Mouse (Mus musculus): Measurements from ENCODE around the gene Gm49711.
"Not testable (repeated sequence)": the region's sequence is repeated elsewhere in the genome, so short reads cannot be mapped to it uniquely, and the experiment has no call there.

The Gm49711 gene

DNA sequence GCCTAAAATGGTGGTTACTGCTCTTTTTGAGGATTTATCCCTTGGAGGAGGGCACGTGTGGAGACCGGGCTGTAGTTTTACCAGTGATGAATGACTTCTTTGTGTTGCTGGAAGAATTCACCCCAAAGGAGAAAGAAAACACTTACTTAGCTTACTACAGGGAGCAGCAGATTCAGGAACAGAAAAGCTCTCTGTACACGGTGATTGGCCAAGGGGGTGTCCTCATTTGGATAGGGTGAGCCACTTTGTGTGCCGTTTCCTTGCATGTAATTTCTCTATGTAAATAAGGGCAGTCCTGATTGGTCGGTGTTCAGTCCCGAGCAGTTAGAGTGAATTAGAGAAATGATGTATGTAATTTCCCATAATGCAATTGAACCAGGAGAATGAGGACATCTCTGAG lies 137.0 kb downstream of the Gm49711 start:
- no peak for DNase-seq

DNA sequence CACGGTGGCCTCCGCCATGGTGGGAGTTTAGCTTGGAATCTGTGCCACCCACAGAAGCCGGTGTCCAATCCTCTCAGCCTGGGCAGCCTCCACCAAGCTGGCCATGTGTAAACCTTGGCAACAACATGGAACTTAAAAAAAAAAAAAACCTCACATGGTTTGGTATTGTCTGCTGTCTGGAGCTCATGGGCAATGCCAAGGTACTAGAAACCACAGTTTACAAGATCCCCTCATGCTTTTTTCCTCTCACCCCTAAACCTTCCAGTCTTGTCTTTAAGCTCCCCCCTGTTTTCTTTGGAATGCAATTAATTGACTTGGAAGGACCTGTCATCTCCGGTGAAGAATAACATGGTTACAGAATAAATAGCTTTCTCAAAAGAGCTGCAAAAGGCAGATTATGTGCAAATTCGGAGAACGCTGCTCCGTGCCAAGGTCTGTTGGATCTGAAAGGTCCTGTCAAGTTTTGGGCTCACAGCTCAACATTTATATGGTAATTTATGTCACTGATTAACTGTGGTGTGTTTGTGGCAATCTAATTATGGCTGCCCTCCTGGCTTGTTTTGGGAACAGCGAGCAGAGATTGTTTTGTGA lies 138.7 kb downstream of the Gm49711 start:
- no peak for DNase-seq

DNA sequence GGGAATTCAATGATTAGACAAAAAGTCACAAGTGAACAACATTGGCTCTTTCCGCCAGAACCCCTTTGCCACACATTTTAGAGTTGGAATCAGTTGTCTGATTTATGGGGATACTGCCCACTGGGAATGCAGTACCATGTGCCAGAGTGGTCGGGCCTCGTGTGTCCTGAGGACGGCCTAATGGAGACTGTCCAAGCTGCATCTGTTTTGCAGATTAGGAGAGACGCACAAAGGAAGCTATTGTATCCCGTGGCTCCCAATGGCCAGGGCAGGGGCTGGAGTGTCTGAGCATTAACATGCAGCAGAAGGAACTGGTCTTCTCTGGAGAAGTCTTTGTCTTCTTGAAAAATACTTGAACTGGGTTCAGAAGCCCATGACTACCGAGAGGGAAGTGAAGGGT lies 142.5 kb downstream of the Gm49711 start:
- no peak for DNase-seq

DNA sequence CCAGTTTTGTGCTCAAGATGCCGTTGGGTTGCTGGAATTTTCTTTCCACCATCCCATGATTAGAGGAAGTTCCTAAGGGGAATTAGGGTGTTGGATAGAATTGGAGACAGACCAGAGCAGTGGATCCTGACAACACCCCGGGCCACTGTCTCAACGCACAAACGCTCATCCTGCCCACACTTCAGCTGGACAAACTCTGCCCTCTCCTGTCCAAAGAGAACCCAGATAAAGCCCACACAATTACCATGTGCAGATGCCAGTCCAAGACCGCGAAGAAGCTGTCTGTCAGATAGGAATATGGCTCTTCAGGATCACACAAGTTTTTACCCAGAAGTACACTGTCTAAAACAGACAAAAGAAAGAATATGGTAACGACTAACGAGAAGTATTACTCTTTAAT lies 145.5 kb downstream of the Gm49711 start:
- no peak for DNase-seq

DNA sequence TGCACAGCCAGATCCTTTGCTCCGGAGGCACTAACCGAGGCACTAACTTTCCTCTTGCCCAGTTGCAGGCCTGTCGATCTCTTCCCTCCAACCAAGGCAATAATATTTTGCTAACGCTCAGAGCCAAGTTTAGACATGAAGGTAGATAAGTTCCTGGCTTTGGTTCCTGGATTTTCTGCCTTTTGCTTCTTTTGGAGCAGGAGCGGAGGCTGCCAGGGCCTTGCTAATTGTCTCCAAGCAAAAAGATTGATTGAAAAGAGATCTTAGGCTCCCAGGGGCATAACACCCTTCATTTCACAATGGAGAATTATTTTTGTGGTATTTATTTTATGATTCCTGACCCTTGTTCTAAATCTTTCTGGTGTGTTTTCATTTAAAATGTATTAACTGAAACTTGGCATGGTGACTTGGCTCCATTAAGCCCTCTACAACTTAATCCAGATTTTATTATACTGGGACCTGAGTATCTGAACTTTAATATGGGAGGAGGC lies 151.2 kb downstream of the Gm49711 start:
- DNase-seq: no peak

DNA sequence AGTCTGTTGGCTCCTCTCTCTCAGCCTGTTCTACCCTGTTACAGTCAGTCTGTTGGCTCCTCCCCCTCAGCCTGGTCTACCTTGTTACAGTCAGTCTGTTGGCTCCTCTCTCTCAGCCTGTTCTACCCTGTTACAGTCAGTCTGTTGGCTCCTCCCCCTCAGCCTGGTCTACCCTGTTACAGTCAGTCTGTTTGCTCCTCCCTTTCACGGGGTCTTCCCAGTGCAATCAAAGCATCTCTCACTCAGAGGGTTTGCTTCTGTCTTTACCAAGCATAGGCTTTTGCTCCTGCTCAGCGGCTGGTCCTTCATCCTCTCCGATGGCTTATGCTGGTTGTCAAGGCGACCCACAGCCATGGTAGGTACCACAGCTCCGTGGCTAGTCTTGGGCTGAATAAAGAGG lies 152.2 kb downstream of the Gm49711 start:
- DNase-seq: not testable (repeated sequence)

DNA sequence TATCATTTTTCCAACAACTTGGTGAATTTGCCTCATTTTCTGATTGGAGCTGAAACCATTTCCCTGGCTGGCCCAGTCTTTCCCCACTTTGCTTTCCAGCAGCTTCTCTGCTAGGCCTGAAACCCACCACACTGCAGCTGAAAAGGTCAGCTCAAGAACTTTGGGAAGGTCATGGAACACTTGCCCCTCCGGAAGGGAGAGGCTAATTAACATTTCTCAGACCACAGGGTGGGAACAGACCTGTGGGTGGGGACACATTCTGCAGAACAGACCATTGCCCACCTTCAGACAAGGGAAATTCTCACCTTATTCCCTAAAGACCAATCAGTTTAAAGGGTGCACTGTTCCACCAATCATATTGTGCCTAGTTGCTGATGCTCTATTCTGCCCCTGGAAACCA lies 155.8 kb downstream of the Gm49711 start:
- DNase-seq: not testable (repeated sequence)

DNA sequence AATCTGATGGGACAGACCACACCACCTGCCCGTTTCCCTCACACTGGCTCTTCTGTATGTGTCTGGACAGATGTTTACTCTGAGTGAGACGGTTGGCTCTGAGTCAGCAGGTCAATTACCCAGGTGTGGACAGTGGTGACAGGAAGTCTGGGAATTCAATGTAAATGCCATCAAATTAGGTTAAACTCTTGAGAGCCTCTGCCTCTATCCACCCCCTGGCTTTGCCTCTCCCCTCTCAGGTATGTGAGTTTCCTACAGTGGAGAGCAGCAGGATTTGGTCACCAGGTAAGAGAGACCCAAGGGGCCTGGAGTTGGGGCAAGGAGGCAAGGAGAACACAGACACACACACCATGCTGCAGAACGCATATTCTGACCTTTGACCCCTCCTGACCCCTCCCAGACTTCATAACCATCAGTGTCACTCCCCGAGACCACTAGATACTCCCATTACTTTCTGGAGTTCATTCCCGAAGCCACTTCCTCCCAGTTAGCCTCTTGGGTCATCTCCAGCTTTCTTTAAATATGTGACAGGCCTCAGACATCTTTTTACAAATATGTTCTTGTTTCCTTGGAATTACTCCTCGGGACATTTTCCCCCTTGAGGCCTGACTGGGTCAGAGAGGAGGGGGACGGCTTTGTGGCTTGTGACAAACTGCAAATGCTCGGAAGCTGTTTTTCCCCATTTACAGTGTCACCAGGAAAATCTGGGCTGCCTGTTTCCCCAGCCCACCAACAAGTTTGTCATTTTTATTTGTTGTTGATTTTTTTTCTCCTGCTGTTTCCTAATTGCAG lies 157.7 kb downstream of the Gm49711 start:
- DNase-seq: peak; percentile 13

DNA sequence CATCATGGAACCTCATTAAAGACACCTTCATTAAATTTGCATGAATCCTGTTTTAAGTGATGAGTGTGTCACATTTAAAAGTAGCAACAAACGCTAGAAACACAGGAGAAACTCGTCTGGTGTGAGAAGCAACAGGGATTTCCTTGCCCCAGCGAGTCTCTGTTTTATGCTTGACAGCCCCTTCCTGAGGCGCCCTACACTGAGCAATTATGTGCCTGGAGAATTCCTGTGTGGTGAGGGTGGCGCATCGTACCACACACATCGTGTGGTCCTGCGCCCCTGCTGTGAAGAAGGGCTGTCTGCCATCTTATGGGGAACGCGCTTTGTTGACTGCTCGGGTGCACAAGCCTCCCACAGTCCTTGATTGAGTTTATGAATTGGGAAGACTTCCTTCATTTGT lies 162.6 kb downstream of the Gm49711 start:
- DNase-seq: no peak

DNA sequence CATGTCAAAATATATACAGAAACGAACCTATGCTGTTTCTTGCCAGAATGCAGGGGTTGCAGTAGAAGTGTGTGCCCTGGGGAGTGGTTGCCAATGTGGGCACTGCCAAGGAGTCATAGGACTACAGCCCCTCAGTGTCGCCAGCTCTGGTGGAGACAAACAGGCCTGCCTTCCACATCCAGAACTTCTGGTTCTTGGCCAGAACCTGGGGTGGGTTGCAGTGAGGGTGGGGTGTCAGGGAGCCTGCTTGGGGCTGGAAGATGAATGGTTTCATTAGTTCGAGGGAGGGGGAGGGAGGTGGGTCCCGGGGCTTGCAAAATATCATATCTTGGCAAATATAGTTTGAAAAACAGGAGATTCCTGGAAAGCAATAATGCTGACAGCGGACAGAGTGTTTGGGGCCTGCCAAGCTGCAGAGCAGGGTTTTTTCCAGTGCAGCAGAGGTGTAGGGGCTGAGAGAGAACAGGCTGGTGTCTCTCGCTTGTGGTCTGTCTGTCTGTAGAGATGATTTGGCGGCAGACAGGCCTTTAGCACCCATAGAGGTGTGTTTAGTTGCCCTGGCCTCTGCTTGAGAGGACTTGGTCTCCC lies 170.3 kb downstream of the Gm49711 start:
- DNase-seq: no peak

DNA sequence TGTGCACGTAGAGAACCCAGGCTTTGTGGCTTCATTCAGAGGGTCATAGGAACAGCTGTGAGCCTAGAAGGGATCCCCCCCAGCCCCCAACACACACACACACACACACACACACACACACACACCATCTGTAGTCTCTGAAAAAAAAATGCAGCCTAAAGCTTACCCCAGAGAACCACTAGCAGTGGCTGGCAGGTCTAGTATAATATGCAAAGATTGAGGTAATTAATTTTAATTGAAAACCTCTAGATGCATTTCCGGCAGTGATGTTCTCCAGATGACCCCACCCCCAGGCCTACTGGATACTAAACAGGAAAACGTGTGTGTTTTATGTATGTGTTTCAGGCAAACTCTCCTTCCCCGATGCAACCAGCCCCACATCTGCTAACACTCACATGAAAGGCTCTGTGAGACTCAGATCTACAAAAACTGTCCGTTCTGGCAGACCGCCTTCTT lies 172.4 kb downstream of the Gm49711 start:
- no peak for DNase-seq

DNA sequence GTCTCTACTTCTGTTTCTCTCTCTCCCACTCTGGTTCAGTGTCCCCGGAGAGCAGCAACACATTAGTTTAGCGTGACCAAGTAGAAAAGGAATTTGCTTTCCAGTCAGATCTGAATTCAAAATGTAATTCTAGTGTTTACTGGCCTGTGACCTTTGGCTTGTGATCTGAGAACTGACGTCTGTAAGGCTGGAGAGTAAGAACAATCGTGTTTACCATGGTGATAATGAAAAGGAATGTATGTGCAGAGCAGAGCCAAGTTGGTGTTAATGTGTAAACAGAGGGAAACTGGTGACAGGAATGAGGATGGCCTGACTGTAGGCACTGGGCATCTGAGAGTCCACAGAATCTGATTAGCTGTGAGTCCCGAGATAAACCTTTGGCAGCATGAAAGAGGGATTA lies 176.4 kb downstream of the Gm49711 start:
- no peak for DNase-seq

DNA sequence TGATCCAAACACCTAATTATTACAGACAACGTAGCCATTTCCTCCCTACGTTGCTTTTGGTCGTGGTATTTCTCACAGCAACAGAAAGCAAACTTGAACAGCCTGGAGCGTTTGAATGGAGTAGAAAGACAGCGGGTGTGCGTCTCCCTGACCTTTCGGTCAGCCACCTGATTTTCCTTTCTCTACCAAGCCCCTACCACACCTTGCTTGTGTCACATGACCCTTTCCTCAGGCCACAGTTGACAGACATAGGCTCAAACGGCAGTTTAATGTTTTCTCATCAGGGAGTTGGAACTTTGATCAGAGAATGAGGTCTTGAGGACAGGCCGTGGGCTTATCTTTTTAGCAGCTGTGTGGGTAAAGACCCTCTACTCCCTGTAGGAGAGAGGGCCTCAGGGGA lies 177.1 kb downstream of the Gm49711 start:
- no peak for DNase-seq

Measured in kidney, adult 18-20 months (tissue).